Mouse (Mus musculus) megakaryocyte progenitor cell, adult 5-6 weeks (primary cell): ENCODE results near the gene Hspa1a. TPM values are rescaled to one million over a fixed set of nuclear protein-coding genes. Genes with fewer than 3 reads are reported as not detected.

Experiments used
- total RNA-seq, 2 experiments: library from RNA; stranded (forward) in 1 of 2; stranded (reverse) in 1 of 2; fragments of 157-497, 149-512 nt in 1 of 2; fragments of 200-1000 nt in 1 of 2; gene quantifications; 2 replicates each; pipeline versions ENCODE4 v1.2.3 to v1.2.4; 2015 to 2017

Gene Hspa1a
- total RNA-seq, 2 experiments from 2014 or later: 8.4 to 29.4 TPM

Other genes with a start within 250 kb of the Hspa1a start
Only the 30 nearest of the 43 such genes appear.
- 19.6 and 27.3 TPM in 2 replicates for gene Stk19, start 135.2 kb downstream of the Hspa1a start, total RNA-seq (2015)
- gene Stk19, start 135.2 kb downstream of the Hspa1a start, total RNA-seq (2017): 17.0 and 31.8 TPM in 2 replicates
- gene Dxo, start 135.1 kb downstream of the Hspa1a start, total RNA-seq (2015): 20.2 and 33.2 TPM in 2 replicates
- 18.8 and 28.9 TPM in 2 replicates for gene Dxo, start 135.1 kb downstream of the Hspa1a start, total RNA-seq (2017)
- 10.2 and 12.8 TPM in 2 replicates for gene Skiv2l, start 121.9 kb downstream of the Hspa1a start, total RNA-seq (2015)
- gene Skiv2l, start 121.9 kb downstream of the Hspa1a start, total RNA-seq (2017): 31.2 and 35.7 TPM in 2 replicates
- 65.8 and 70.7 TPM in 2 replicates for gene Nelfe, start 121.8 kb downstream of the Hspa1a start, total RNA-seq (2015)
- 39.9 and 40.8 TPM in 2 replicates for gene Nelfe, start 121.8 kb downstream of the Hspa1a start, total RNA-seq (2017)
- gene Cfb, start 109.6 kb downstream of the Hspa1a start, total RNA-seq (2015): not detected in 2 replicates
- not detected in 2 replicates for gene Cfb, start 109.6 kb downstream of the Hspa1a start, total RNA-seq (2017)
- gene Zbtb12, start 92.7 kb downstream of the Hspa1a start, total RNA-seq (2015): 7.7 and 9.9 TPM in 2 replicates
- 13.6 and 15.1 TPM in 2 replicates for gene Zbtb12, start 92.7 kb downstream of the Hspa1a start, total RNA-seq (2017)
- gene Gm20547, start 90.1 kb downstream of the Hspa1a start, total RNA-seq (2015): not detected in 2 replicates
- not detected in 2 replicates for gene Gm20547, start 90.1 kb downstream of the Hspa1a start, total RNA-seq (2017)
- gene C2, start 73.9 kb downstream of the Hspa1a start, total RNA-seq (2015): 5.1 and 7.8 TPM in 2 replicates
- 1.6 and 1.9 TPM in 2 replicates for gene C2, start 73.9 kb downstream of the Hspa1a start, total RNA-seq (2017)
- gene Ehmt2, start 73.7 kb downstream of the Hspa1a start, total RNA-seq (2015): 72.4 and 73.5 TPM in 2 replicates
- gene Ehmt2, start 73.7 kb downstream of the Hspa1a start, total RNA-seq (2017): 107 and 108 TPM in 2 replicates
- 0.81 and 1.8 TPM in 2 replicates for gene Slc44a4, start 57.7 kb downstream of the Hspa1a start, total RNA-seq (2015)
- 0.61 and 0.75 TPM in 2 replicates for gene Slc44a4, start 57.7 kb downstream of the Hspa1a start, total RNA-seq (2017)
- 21.6 and 24.5 TPM in 2 replicates for gene Neu1, start 40.9 kb downstream of the Hspa1a start, total RNA-seq (2015)
- gene Neu1, start 40.9 kb downstream of the Hspa1a start, total RNA-seq (2017): 28.4 and 29.8 TPM in 2 replicates
- gene Hspa1b, start 12.9 kb downstream of the Hspa1a start, total RNA-seq (2015): 19.3 and 27.4 TPM in 2 replicates
- gene Hspa1b, start 12.9 kb downstream of the Hspa1a start, total RNA-seq (2017): 22.7 and 24.4 TPM in 2 replicates
- gene Gm20481, start 2.2 kb downstream of the Hspa1a start, total RNA-seq (2015): not detected in 2 replicates
- gene Gm20481, start 2.2 kb downstream of the Hspa1a start, total RNA-seq (2017): not detected in 2 replicates
- gene Hspa1l, start 547 bp upstream of the Hspa1a start, total RNA-seq (2015): not detected in 2 replicates
- gene Hspa1l, start 547 bp upstream of the Hspa1a start, total RNA-seq (2017): not detected in 2 replicates
- 187 and 253 TPM in 2 replicates for gene Lsm2, start 9.7 kb upstream of the Hspa1a start, total RNA-seq (2015)
- gene Lsm2, start 9.7 kb upstream of the Hspa1a start, total RNA-seq (2017): 71.7 and 78.0 TPM in 2 replicates
- gene Vars, start 28.8 kb upstream of the Hspa1a start, total RNA-seq (2015): 60.5 and 77.5 TPM in 2 replicates
- 239 and 292 TPM in 2 replicates for gene Vars, start 28.8 kb upstream of the Hspa1a start, total RNA-seq (2017)
- gene Vwa7, start 44.4 kb upstream of the Hspa1a start, total RNA-seq (2015): not detected in 2 replicates
- 0.17 TPM in 1 of 2 replicates, not detected in the other for gene Vwa7, start 44.4 kb upstream of the Hspa1a start, total RNA-seq (2017)
- gene Sapcd1, start 55.9 kb upstream of the Hspa1a start, total RNA-seq (2015): 0.93 and 1.9 TPM in 2 replicates
- gene Sapcd1, start 55.9 kb upstream of the Hspa1a start, total RNA-seq (2017): 1.5 TPM in 1 of 2 replicates, not detected in the other
- 4.2 and 5.7 TPM in 2 replicates for gene Msh5, start 74.6 kb upstream of the Hspa1a start, total RNA-seq (2015)
- 2.4 and 3.5 TPM in 2 replicates for gene Msh5, start 74.6 kb upstream of the Hspa1a start, total RNA-seq (2017)
- 209 and 248 TPM in 2 replicates for gene Clic1, start 77.8 kb upstream of the Hspa1a start, total RNA-seq (2015)
- gene Clic1, start 77.8 kb upstream of the Hspa1a start, total RNA-seq (2017): 225 and 254 TPM in 2 replicates
- 1.8 and 2.6 TPM in 2 replicates for gene Ddah2, start 86.9 kb upstream of the Hspa1a start, total RNA-seq (2015)
- gene Ddah2, start 86.9 kb upstream of the Hspa1a start, total RNA-seq (2017): 1.9 and 3.5 TPM in 2 replicates
- gene Ly6g6c, start 93.2 kb upstream of the Hspa1a start, total RNA-seq (2015): not detected in 2 replicates
- not detected in 2 replicates for gene Ly6g6c, start 93.2 kb upstream of the Hspa1a start, total RNA-seq (2017)
- gene Mpig6b, start 94.0 kb upstream of the Hspa1a start, total RNA-seq (2015): not detected in 2 replicates
- gene Mpig6b, start 94.0 kb upstream of the Hspa1a start, total RNA-seq (2017): not detected in 2 replicates
- gene Ly6g6e, start 104.7 kb upstream of the Hspa1a start, total RNA-seq (2015): not detected in 2 replicates
- not detected in 2 replicates for gene Ly6g6e, start 104.7 kb upstream of the Hspa1a start, total RNA-seq (2017)
- not detected in 2 replicates for gene Ly6g6d, start 105.9 kb upstream of the Hspa1a start, total RNA-seq (2015)
- not detected in 2 replicates for gene Ly6g6d, start 105.9 kb upstream of the Hspa1a start, total RNA-seq (2017)
- gene Ly6g6f, start 113.5 kb upstream of the Hspa1a start, total RNA-seq (2015): not detected in 2 replicates
- gene Ly6g6f, start 113.5 kb upstream of the Hspa1a start, total RNA-seq (2017): not detected in 2 replicates
- 17.5 and 21.1 TPM in 2 replicates for gene Abhd16a, start 117.1 kb upstream of the Hspa1a start, total RNA-seq (2015)
- 22.7 and 26.0 TPM in 2 replicates for gene Abhd16a, start 117.1 kb upstream of the Hspa1a start, total RNA-seq (2017)
- gene Ly6g5c, start 136.1 kb upstream of the Hspa1a start, total RNA-seq (2015): not detected in 2 replicates
- not detected in 2 replicates for gene Ly6g5c, start 136.1 kb upstream of the Hspa1a start, total RNA-seq (2017)
- gene Ly6g5b, start 143.3 kb upstream of the Hspa1a start, total RNA-seq (2015): 0.84 and 1.4 TPM in 2 replicates
- 0.27 and 0.92 TPM in 2 replicates for gene Ly6g5b, start 143.3 kb upstream of the Hspa1a start, total RNA-seq (2017)
- 20.3 and 20.7 TPM in 2 replicates for gene Gpank1, start 149.3 kb upstream of the Hspa1a start, total RNA-seq (2015)
- gene Gpank1, start 149.3 kb upstream of the Hspa1a start, total RNA-seq (2017): 33.9 and 36.8 TPM in 2 replicates